In the genomic region with DNA sequence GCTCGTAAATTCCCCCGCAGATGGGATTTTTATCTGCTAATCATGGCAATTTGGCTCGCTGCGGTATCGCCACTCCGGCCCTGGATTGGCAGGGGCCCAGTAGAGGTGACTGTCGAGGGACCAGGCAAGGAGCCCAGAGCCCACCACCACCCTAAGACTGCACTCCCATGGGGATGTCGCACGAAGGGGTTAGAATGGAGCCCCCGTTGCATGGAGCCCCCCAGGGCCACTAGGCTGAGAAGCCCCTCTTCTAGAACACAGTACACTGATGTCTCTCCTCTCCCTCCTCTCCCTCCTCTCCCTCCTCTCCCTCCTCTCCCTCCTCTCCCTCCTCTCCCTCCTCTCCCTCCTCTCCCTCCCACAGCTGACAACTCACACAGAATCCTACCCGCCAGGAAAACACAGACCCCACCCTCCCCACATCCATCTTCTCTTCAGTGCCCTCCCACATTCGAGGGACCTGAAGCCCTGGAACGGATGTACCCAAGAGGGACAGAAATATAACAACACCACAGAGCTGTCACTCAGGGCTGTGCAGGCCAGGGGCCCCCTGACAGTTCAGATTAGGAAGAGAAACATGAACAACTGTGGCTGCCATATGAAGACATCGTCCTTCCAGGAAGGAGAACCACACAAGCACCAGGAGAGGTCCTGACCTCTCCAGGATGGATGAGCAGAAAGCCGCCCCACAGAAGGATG, we compare ENCODE assay signal across 19 mouse cellular contexts.
DNase-seq lines count a peak whose midpoint lies in the region; ATAC-seq and TF ChIP-seq lines count a peak whose summit lies in the region.
"Had no signal": no experiment of that assay in that cellular context is flagged by ENCODE, and none has a peak within 500 bp of the region (broad histone marks: within the 10 kb centered on the region; RNA-seq: fewer than 3 reads in every experiment).

No protein-coding gene starts in this region.

- DNase-seq in forebrain, postnatal 0 days = no peak
- DNase-seq in lung, embryonic 14.5 days = peak; percentile 30
- DNase-seq in lung, adult 18-20 months = no peak
- DNase-seq in embryo, embryonic 10.5 days (ENCODE audit: low spot score) = peak; percentile 24
- DNase-seq in thymus, adult 2 months = no peak
- DNase-seq: B cell, adult 2 months; cerebellum, adult 8-10 months; gastrocnemius, postnatal 36 days; lung, postnatal 14 days; right cerebral cortex, postnatal 14 days; spleen, adult 18-20 months had no signal

- TF ChIP-seq POLR2A in thymus, adult 2 months (IDR thresholded peaks at IDR 0.05; ENCODE audit: control insufficient read depth, extremely low read depth, insufficient read depth, low read length, poor library complexity) = no peak

- ATAC-seq in forebrain, embryonic 13.5 days = 0 out of 2 replicates have a peak, but pooled peaks have one; percentile 27
- no peak for ATAC-seq in forebrain, postnatal 0 days
- peak; percentile 74 for ATAC-seq in lung, embryonic 14.5 days (ENCODE audit: insufficient read depth)
- ATAC-seq in neural tube, embryonic 14.5 days (ENCODE audit: low read depth) = peak; percentile 63
- ATAC-seq: forebrain, embryonic 16.5 days; intestine, embryonic 16.5 days; midbrain, embryonic 16.5 days had no signal

- TF ChIP-seq CTCF in forebrain, postnatal 0 days (IDR thresholded peaks at IDR 0.05; ENCODE audit: low read depth) = no peak
- TF ChIP-seq CTCF in lung, embryonic 14.5 days (IDR thresholded peaks at IDR 0.05; ENCODE audit: low read depth) = no peak
- no peak for TF ChIP-seq CTCF in thymus, adult 2 months (IDR thresholded peaks at IDR 0.05; ENCODE audit: borderline replicate concordance, control insufficient read depth, extremely low read depth, insufficient read depth, low read length, poor library complexity)

- no peaks in the 10 kb centered on the region for H3K36me3 ChIP-seq in forebrain, embryonic 13.5 days (ENCODE audit: poor library complexity, severe bottlenecking)
- no peaks in the 10 kb centered on the region for H3K36me3 ChIP-seq in forebrain, postnatal 0 days (ENCODE audit: insufficient read depth)
- no peaks in the 10 kb centered on the region for H3K36me3 ChIP-seq in lung, embryonic 14.5 days (ENCODE audit: insufficient read depth)
- no peaks in the 10 kb centered on the region for H3K36me3 ChIP-seq in neural tube, embryonic 14.5 days (ENCODE audit: control insufficient read depth, insufficient read depth, low read length)
- no peaks in the 10 kb centered on the region for H3K36me3 ChIP-seq in thymus, adult 2 months (ENCODE audit: control insufficient read depth, insufficient read depth, low read length)
- H3K36me3 ChIP-seq: hindbrain, embryonic 10.5 days; liver, embryonic 15.5 days had no signal

- H3K27ac ChIP-seq in forebrain, embryonic 13.5 days = 0 out of 2 replicates have a peak overlapping the region, but pooled peaks have one; percentile 44
- H3K27ac ChIP-seq in forebrain, postnatal 0 days (ENCODE audit: low read depth, low read length) = no peak overlapping the region
- H3K27ac ChIP-seq in lung, embryonic 14.5 days (ENCODE audit: low read depth) = no peak overlapping the region
- H3K27ac ChIP-seq in neural tube, embryonic 14.5 days (ENCODE audit: low read depth, low read length) = no peak overlapping the region; the same call in 1 of the 2 replicates
- no peak overlapping the region for H3K27ac ChIP-seq in thymus, adult 2 months (ENCODE audit: control insufficient read depth, insufficient read depth, low read length)
- H3K27ac ChIP-seq: hindbrain, embryonic 10.5 days; liver, embryonic 15.5 days had no signal

- peaks cover 16% of the 10 kb centered on the region for H3K4me1 ChIP-seq in forebrain, embryonic 13.5 days
- H3K4me1 ChIP-seq in forebrain, postnatal 0 days (ENCODE audit: insufficient read depth) = no peaks in the 10 kb centered on the region
- H3K4me1 ChIP-seq in lung, embryonic 14.5 days (ENCODE audit: insufficient read depth) = no peaks in the 10 kb centered on the region
- peaks cover 13% of the 10 kb centered on the region; the same call in 1 of the 2 replicates for H3K4me1 ChIP-seq in neural tube, embryonic 14.5 days (ENCODE audit: control insufficient read depth, insufficient read depth, low read length)
- no peaks in the 10 kb centered on the region for H3K4me1 ChIP-seq in thymus, adult 2 months (replicated peaks; ENCODE audit: control insufficient read depth, insufficient read depth, low read length)
- H3K4me1 ChIP-seq: liver, embryonic 15.5 days; megakaryocyte, embryonic 14.5 days had no signal

- no peaks in the 10 kb centered on the region for H3K9me3 ChIP-seq in forebrain, embryonic 13.5 days (replicated peaks)
- no peaks in the 10 kb centered on the region for H3K9me3 ChIP-seq in forebrain, postnatal 0 days (ENCODE audit: low read length)
- no peaks in the 10 kb centered on the region for H3K9me3 ChIP-seq in lung, embryonic 14.5 days (ENCODE audit: low read depth, low read length)
- H3K9me3 ChIP-seq in neural tube, embryonic 14.5 days (ENCODE audit: control insufficient read depth, low read length) = no peaks in the 10 kb centered on the region
- H3K9me3 ChIP-seq: hindbrain, embryonic 10.5 days; liver, embryonic 15.5 days had no signal

- WGBS in forebrain, embryonic 13.5 days = 59% methylated on average over 15 of the region's 15 CpGs
- WGBS in forebrain, postnatal 0 days = 32% methylated on average over 15 of the region's 15 CpGs
- 34% methylated on average over 15 of the region's 15 CpGs for WGBS in lung, embryonic 14.5 days
- 25% methylated on average over 15 of the region's 15 CpGs for WGBS in neural tube, embryonic 14.5 days
- 49% methylated on average over 15 of the region's 15 CpGs for WGBS in thymus, adult 2 months

- H3K9ac ChIP-seq in forebrain, embryonic 13.5 days = no peak overlapping the region
- no peak overlapping the region for H3K9ac ChIP-seq in forebrain, postnatal 0 days
- H3K9ac ChIP-seq in lung, embryonic 14.5 days = no peak overlapping the region
- H3K9ac ChIP-seq in neural tube, embryonic 14.5 days (replicated peaks; ENCODE audit: low read depth, low read length) = no peak overlapping the region
- H3K9ac ChIP-seq: liver, embryonic 15.5 days had no signal

- H3K27me3 ChIP-seq in forebrain, embryonic 13.5 days = no peaks in the 10 kb centered on the region
- H3K27me3 ChIP-seq in forebrain, postnatal 0 days (ENCODE audit: insufficient read depth, low read length) = no peaks in the 10 kb centered on the region
- no peaks in the 10 kb centered on the region for H3K27me3 ChIP-seq in lung, embryonic 14.5 days (ENCODE audit: insufficient read depth, low read length)
- no peaks in the 10 kb centered on the region for H3K27me3 ChIP-seq in neural tube, embryonic 14.5 days (ENCODE audit: control insufficient read depth, insufficient read depth, low read length)
- no peaks in the 10 kb centered on the region for H3K27me3 ChIP-seq in thymus, adult 2 months (ENCODE audit: control insufficient read depth, insufficient read depth, low read length)
- H3K27me3 ChIP-seq: liver, embryonic 15.5 days had no signal

- no peak overlapping the region for H3K4me3 ChIP-seq in forebrain, embryonic 13.5 days
- no peak overlapping the region for H3K4me3 ChIP-seq in forebrain, postnatal 0 days (ENCODE audit: low read depth, low read length)
- H3K4me3 ChIP-seq in lung, embryonic 14.5 days (ENCODE audit: low read depth, low read length) = no peak overlapping the region
- H3K4me3 ChIP-seq in neural tube, embryonic 14.5 days (ENCODE audit: low read depth, low read length) = no peak overlapping the region
- H3K4me3 ChIP-seq in thymus, adult 2 months (ENCODE audit: control insufficient read depth, insufficient read depth, low read length) = no peak overlapping the region
- H3K4me3 ChIP-seq: hindbrain, embryonic 10.5 days; liver, embryonic 15.5 days; megakaryocyte, embryonic 14.5 days had no signal

- H3K4me2 ChIP-seq in forebrain, embryonic 13.5 days = no peak overlapping the region
- H3K4me2 ChIP-seq in forebrain, postnatal 0 days (ENCODE audit: low read depth) = no peak overlapping the region
- H3K4me2 ChIP-seq in lung, embryonic 14.5 days = no peak overlapping the region
- no peak overlapping the region; the same call in 1 of the 2 replicates for H3K4me2 ChIP-seq in neural tube, embryonic 14.5 days (ENCODE audit: low read depth, low read length)
- H3K4me2 ChIP-seq: liver, embryonic 15.5 days had no signal

Comparison
In these comparisons a context has a peak if more than half of its experiments do, and no peak if none do; other contexts are left out.
1. DNase-seq: peak in lung, embryonic 14.5 days (single experiment) and embryo, embryonic 10.5 days (single experiment); none in forebrain, postnatal 0 days (single experiment), lung, adult 18-20 months (0 of 2) and thymus, adult 2 months (single experiment).